Mouse (Mus musculus) embryonic facial prominence, embryonic 12.5 days (tissue): Measurements from ENCODE around the gene Ggt6. TPM values are rescaled to one million over a fixed set of nuclear protein-coding genes. Genes with fewer than 3 reads are reported as not detected.
A peak's percentile ranks its signal among the peaks of the same experiment; 100 is the strongest.
"Not testable (repeated sequence)": the region's sequence is repeated elsewhere in the genome, so short reads cannot be mapped to it uniquely, and the experiment has no call there.

ENCODE experiments used
- ATAC-seq: fragments of 200-750 bp; cut with Nextera tagmentation; 2 replicates; pipeline ENCODE4 v1.8.0; 2017; ENCODE audit not compliant: insufficient number of reproducible peaks, insufficient read depth, low FRiP score, low TSS enrichment
- H3K27ac ChIP-seq: fragments of 300-500 bp; sonication (generic); 2 replicates; pipeline ENCODE4 v1.5.1; 2016; ENCODE audit warnings: mild to moderate bottlenecking
- H3K27me3 ChIP-seq: fragments of 300-500 bp; sonication (generic); 2 replicates; pipeline ENCODE4 v1.6.1; 2016; ENCODE audit warnings: mild to moderate bottlenecking, moderate library complexity
- H3K36me3 ChIP-seq: fragments of 300-500 bp; sonication (generic); 2 replicates; pipeline ENCODE4 v1.6.1; 2016; ENCODE audit warnings: mild to moderate bottlenecking
- H3K4me1 ChIP-seq: fragments of 300-500 bp; sonication (generic); 2 replicates; pipeline ENCODE4 v1.6.1; 2016
- H3K4me2 ChIP-seq: fragments of 300-500 bp; sonication (generic); replicated peaks from 2 replicates; pipeline ENCODE4 v1.6.1; 2016; ENCODE audit warnings: mild to moderate bottlenecking, moderate library complexity
- H3K4me3 ChIP-seq: fragments of 300-500 bp; sonication (generic); 2 replicates; pipeline ENCODE4 v1.5.1; 2016; ENCODE audit warnings: mild to moderate bottlenecking
- H3K9ac ChIP-seq: fragments of 300-500 bp; sonication (generic); 2 replicates; pipeline ENCODE4 v1.6.1; 2016; ENCODE audit warnings: mild to moderate bottlenecking, moderate library complexity
- H3K9me3 ChIP-seq: fragments of 300-500 bp; sonication (generic); 2 replicates; pipeline ENCODE4 v1.6.1; 2016; ENCODE audit warnings: mild to moderate bottlenecking, moderate library complexity
- WGBS: fragments of 180-500 bp; shearing (Covaris S2); methylation state at CpG from one replicate; pipeline ENCODE4 v1.1.7; 2016; 5-methylcytosine and 5-hydroxymethylcytosine counted together
- polyA plus RNA-seq: library from polyadenylated mRNA; unstranded; fragments of >200 nt; fragmentation: Nextera tagmentation; extraction: Ambion mirVana; gene quantifications from 2 replicates; pipeline ENCODE4 v1.2.1, GENCODE M21; 2016

Gene Ggt6
- polyA plus RNA-seq, 1 experiment from 2014 or later = 0.09 TPM

GRCm38 (mm10) chr11:72426884-72427283 lies 8.4 kb upstream of the Ggt6 start:
- no peak overlapping the region for H3K4me3 ChIP-seq
- ATAC-seq = no peak
- H3K4me1 ChIP-seq = no peaks in the 10 kb centered on the region

GRCm38 (mm10) chr11:72428694-72429093 lies 6.6 kb upstream of the Ggt6 start:
- no peaks in the 10 kb centered on the region for H3K36me3 ChIP-seq

More at GRCm38 (mm10) chr11:72426884-72427283, 8.4 kb upstream of the Ggt6 start:
- no peaks in the 10 kb centered on the region for H3K36me3 ChIP-seq
- H3K4me2 ChIP-seq = no peak overlapping the region
- no peak overlapping the region for H3K9ac ChIP-seq
- H3K27me3 ChIP-seq = no peaks in the 10 kb centered on the region
- no peaks in the 10 kb centered on the region for H3K9me3 ChIP-seq
- H3K27ac ChIP-seq = no peak overlapping the region

GRCm38 (mm10) chr11:72429288-72429690 lies 6.0 kb upstream of the Ggt6 start:
- H3K27me3 ChIP-seq = no peaks in the 10 kb centered on the region
- 61% methylated on average over 7 of the region's 7 CpGs for WGBS
- 0 out of 2 replicates have a peak overlapping the region, but pooled peaks have one; percentile 30 for H3K4me2 ChIP-seq
- no peak for ATAC-seq
- no peaks in the 10 kb centered on the region for H3K36me3 ChIP-seq
- H3K4me3 ChIP-seq = no peak overlapping the region
- H3K27ac ChIP-seq = no peak overlapping the region
- no peaks in the 10 kb centered on the region for H3K9me3 ChIP-seq
- no peaks in the 10 kb centered on the region for H3K4me1 ChIP-seq
- no peak overlapping the region for H3K9ac ChIP-seq

More at GRCm38 (mm10) chr11:72428694-72429093, 6.6 kb upstream of the Ggt6 start:
- no peaks in the 10 kb centered on the region for H3K4me1 ChIP-seq
- ATAC-seq = no peak
- H3K27me3 ChIP-seq = no peaks in the 10 kb centered on the region
- 1% methylated on average over 5 of the region's 5 CpGs for WGBS
- H3K27ac ChIP-seq = no peak overlapping the region
- H3K9ac ChIP-seq = no peak overlapping the region
- H3K4me2 ChIP-seq = no peak overlapping the region
- no peak overlapping the region for H3K4me3 ChIP-seq
- H3K9me3 ChIP-seq = no peaks in the 10 kb centered on the region

GRCm38 (mm10) chr11:72430311-72431068 lies 4.8 kb upstream of the Ggt6 start:
- not testable (repeated sequence) for H3K9ac ChIP-seq, H3K27me3 ChIP-seq, H3K36me3 ChIP-seq, H3K4me1 ChIP-seq, H3K4me2 ChIP-seq, H3K27ac ChIP-seq, H3K9me3 ChIP-seq, H3K4me3 ChIP-seq, ATAC-seq
- WGBS = 66% methylated on average over 9 of the region's 9 CpGs

- Histone ChIP-seq H3K4me3 (no peak overlapping the region), H3K4me1 (no peaks in the 10 kb centered on the region), H3K27ac (no peak overlapping the region), H3K9me3 (no peaks in the 10 kb centered on the region), H3K4me2 (no peak overlapping the region), H3K27me3 (no peaks in the 10 kb centered on the region), H3K36me3 (no peaks in the 10 kb centered on the region), H3K9ac (no peak overlapping the region)
- 79% methylated on average over 2 of the region's 2 CpGs for WGBS
- no peak for ATAC-seq
Observed at GRCm38 (mm10) chr11:72435694-72436045, 344 bp downstream of the Ggt6 start.

GRCm38 (mm10) chr11:72436271-72436670 lies 945 bp downstream of the Ggt6 start:
- no peaks in the 10 kb centered on the region for H3K36me3 ChIP-seq
- no peaks in the 10 kb centered on the region for H3K9me3 ChIP-seq
- 72% methylated on average over 5 of the region's 5 CpGs for WGBS
- H3K27ac ChIP-seq = no peak overlapping the region
- H3K27me3 ChIP-seq = no peaks in the 10 kb centered on the region
- ATAC-seq = no peak
- H3K4me1 ChIP-seq = no peaks in the 10 kb centered on the region
- H3K4me2 ChIP-seq = no peak overlapping the region
- no peak overlapping the region for H3K9ac ChIP-seq
- no peak overlapping the region for H3K4me3 ChIP-seq

- no peak overlapping the region for H3K27ac ChIP-seq
- no peak overlapping the region for H3K9ac ChIP-seq
- H3K9me3 ChIP-seq = no peaks in the 10 kb centered on the region
- no peaks in the 10 kb centered on the region for H3K27me3 ChIP-seq
- H3K4me2 ChIP-seq = no peak overlapping the region
- H3K36me3 ChIP-seq = no peaks in the 10 kb centered on the region
- ATAC-seq = no peak
- WGBS = 79% methylated on average over 16 of the region's 16 CpGs
- H3K4me3 ChIP-seq = no peak overlapping the region
- peaks cover 1% of the 10 kb centered on the region; the same call in 1 of the 2 replicates for H3K4me1 ChIP-seq
Observed at GRCm38 (mm10) chr11:72436756-72437650, 1.7 kb downstream of the Ggt6 start.

- Histone ChIP-seq H3K9me3 (no peaks in the 10 kb centered on the region), H3K27ac (no peak overlapping the region), H3K27me3 (no peaks in the 10 kb centered on the region), H3K4me1 (peaks cover 7% of the 10 kb centered on the region; the same call in 1 of the 2 replicates), H3K4me3 (no peak overlapping the region), H3K4me2 (no peak overlapping the region), H3K9ac (no peak overlapping the region), H3K36me3 (peaks cover 13% of the 10 kb centered on the region)
- 61% methylated on average over 4 of the region's 4 CpGs for WGBS
- no peak for ATAC-seq
Observed at GRCm38 (mm10) chr11:72438411-72438810, 3.1 kb downstream of the Ggt6 start.

GRCm38 (mm10) chr11:72440597-72440964 lies 5.3 kb downstream of the Ggt6 start:
- not testable (repeated sequence) for H3K27me3 ChIP-seq, ATAC-seq, H3K4me1 ChIP-seq, H3K9me3 ChIP-seq
- Histone ChIP-seq H3K9ac (peak overlapping the region; percentile 81), H3K4me3 (peak overlapping the region; percentile 84), H3K4me2 (peak overlapping the region; percentile 71), H3K27ac (peak overlapping the region; percentile 92), H3K36me3 (peaks cover 34% of the 10 kb centered on the region)
- 45% methylated on average over 6 of the region's 6 CpGs for WGBS

- WGBS = under 1% methylated on average over 46 of the region's 46 CpGs
Observed at GRCm38 (mm10) chr11:72440965-72441664, 5.8 kb downstream of the Ggt6 start, which contains the start of gene Mybbp1a. Gene Mybbp1a (plus strand): TSS chr11:72441355.

GRCm38 (mm10) chr11:72446311-72447105 lies 11.2 kb downstream of the Ggt6 start:
- Histone ChIP-seq H3K4me1 (peaks cover 7% of the 10 kb centered on the region; the same call in 1 of the 2 replicates), H3K4me2 (no peak overlapping the region), H3K27ac (no peak overlapping the region), H3K36me3 (peaks cover 93% of the 10 kb centered on the region), H3K9ac (no peak overlapping the region), H3K4me3 (no peak overlapping the region), H3K27me3 (no peaks in the 10 kb centered on the region), H3K9me3 (no peaks in the 10 kb centered on the region)
- 87% methylated on average over 6 of the region's 6 CpGs for WGBS
- no peak for ATAC-seq

More at GRCm38 (mm10) chr11:72440965-72441664, 5.8 kb downstream of the Ggt6 start, which contains the start of gene Mybbp1a:
- peak within 1 kb of the TSS; percentile 92 for H3K27ac ChIP-seq
- H3K36me3 ChIP-seq = peaks cover 40% of the 10 kb centered on the region
- H3K27me3 ChIP-seq = no peaks in the 10 kb centered on the region
- peak; percentile 88 for ATAC-seq
- peak within 1 kb of the TSS; percentile 84 for H3K4me3 ChIP-seq
- H3K4me2 ChIP-seq = peak within 1 kb of the TSS; percentile 71
- peaks cover 7% of the 10 kb centered on the region; the same call in 1 of the 2 replicates for H3K4me1 ChIP-seq
- H3K9me3 ChIP-seq = no peaks in the 10 kb centered on the region
- peak within 1 kb of the TSS; percentile 81 for H3K9ac ChIP-seq
